Mouse (Mus musculus) embryonic fibroblast, embryonic 13.5 days (primary cell): ENCODE measurements around the gene Shc1.

Experiments used
- CTCF ChIP-seq: IDR thresholded peaks from 2 replicates; pipeline ENCODE4 v1.5.1; 2011; ENCODE audit warnings: mild to moderate bottlenecking, control low read depth, low read length, moderate library complexity, borderline replicate concordance; ENCODE audit not compliant: insufficient read depth
- POLR2A ChIP-seq: IDR thresholded peaks from 2 replicates; pipeline ENCODE4 v1.6.1; 2011; ENCODE audit warnings: low read depth, mild to moderate bottlenecking, control low read depth, low read length, moderate library complexity

- no peak for TF ChIP-seq CTCF
- TF ChIP-seq POLR2A: no peak
Observed at GRCm38 (mm10) chr3:89377831-89378230, 40.4 kb upstream of the Shc1 start.
